Mouse (Mus musculus): ENCODE results near the gene Dlat.

The Dlat gene

GRCm38 (mm10) chr9:50593544-50593943 lies 66.0 kb downstream of the Dlat start:
- no peak for DNase-seq (ENCODE audit: low spot score in 2 of 2)

- DNase-seq (ENCODE audit: low spot score in 2 of 2) = no peak
Measured at GRCm38 (mm10) chr9:50592955-50593354, 66.6 kb downstream of the Dlat start.

- no peak for DNase-seq (ENCODE audit: low spot score in 2 of 2)
Measured at GRCm38 (mm10) chr9:50590856-50591518, 68.6 kb downstream of the Dlat start.

DNA sequence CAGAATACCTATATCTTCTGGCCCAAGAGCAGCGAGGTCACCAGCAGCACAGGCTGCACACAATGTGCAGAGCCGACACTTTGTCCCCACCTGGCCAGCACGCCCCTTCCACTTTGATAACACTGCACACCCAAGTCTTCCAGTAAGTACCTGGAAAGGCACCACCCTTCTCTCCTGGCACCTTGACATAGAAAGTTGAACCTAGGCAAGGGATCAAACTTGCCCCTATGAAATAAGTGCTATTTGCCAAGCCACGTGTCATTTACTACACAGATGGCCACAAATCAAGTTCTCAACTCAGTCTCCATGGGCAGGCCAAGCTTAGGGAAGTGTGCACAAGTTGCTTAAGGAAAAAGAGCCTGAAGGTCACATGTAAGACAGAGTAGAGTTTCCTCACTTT lies 72.6 kb downstream of the Dlat start:
- no peak for DNase-seq (ENCODE audit: low spot score in 2 of 2)

DNA sequence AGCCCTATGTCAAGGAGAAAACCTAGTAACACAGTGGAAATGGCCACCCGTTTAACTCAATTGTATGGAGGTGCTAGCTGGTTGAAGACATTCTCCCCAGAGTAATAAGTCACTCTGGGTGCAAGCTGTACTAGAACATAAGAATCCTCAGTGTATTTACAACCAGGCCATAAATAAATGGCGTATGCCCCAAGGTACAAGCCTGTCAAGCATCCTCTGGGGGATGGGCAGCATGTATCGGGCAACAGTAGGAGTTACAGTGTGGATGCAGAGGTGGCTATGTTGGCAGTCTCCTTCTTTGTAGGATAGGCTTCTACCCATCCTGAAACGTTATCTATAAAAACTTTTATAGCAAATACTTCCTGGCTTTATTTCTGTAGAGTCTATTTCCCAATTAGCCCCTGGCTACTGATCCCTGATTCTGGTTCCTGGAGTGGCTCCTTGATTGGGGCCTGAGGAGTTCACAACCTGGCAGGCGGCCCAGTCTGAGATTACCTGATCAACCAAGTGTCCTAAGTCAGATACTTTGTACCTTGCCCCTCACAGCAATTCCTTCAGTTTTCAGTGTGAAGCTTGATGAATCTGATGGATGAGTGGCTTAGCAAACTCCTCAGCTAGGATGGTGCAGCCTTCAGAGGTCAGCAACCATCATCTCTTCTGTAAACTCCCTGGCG lies 74.3 kb downstream of the Dlat start:
- DNase-seq (ENCODE audit: low spot score in 2 of 2) = no peak
